Mouse (Mus musculus) kidney, adult 18-20 months (tissue): ENCODE measurements around the gene Jarid2.

ENCODE experiments used
- DNase-seq: peaks from one replicate; pipeline ENCODE4 v3.0.0; 2021

Gene Jarid2

GRCm38 (mm10) chr13:44852024-44852423, 122.8 kb downstream of the Jarid2 start:
- DNase-seq = no peak

GRCm38 (mm10) chr13:44865566-44865965, 136.3 kb downstream of the Jarid2 start:
- no peak for DNase-seq

- DNase-seq = peak; percentile 21
Measured at GRCm38 (mm10) chr13:44868037-44868650, 138.9 kb downstream of the Jarid2 start.

- DNase-seq = peak; percentile 99
Measured at GRCm38 (mm10) chr13:44869418-44870119, 140.3 kb downstream of the Jarid2 start.

- no peak for DNase-seq
Measured at GRCm38 (mm10) chr13:44876799-44877198, 147.5 kb downstream of the Jarid2 start.

GRCm38 (mm10) chr13:44881001-44881400, 151.7 kb downstream of the Jarid2 start:
- no peak for DNase-seq

- no peak for DNase-seq
Measured at GRCm38 (mm10) chr13:44886221-44886620, 156.9 kb downstream of the Jarid2 start.

- DNase-seq = no peak
Measured at GRCm38 (mm10) chr13:44890612-44891011, 161.3 kb downstream of the Jarid2 start.

GRCm38 (mm10) chr13:44891813-44892730, 162.8 kb downstream of the Jarid2 start:
- no peak for DNase-seq

- no peak for DNase-seq
Measured at GRCm38 (mm10) chr13:44896211-44896610, 166.9 kb downstream of the Jarid2 start.

GRCm38 (mm10) chr13:44902299-44902698, 173.0 kb downstream of the Jarid2 start:
- DNase-seq = no peak

- DNase-seq = no peak
Measured at GRCm38 (mm10) chr13:44903416-44903815, 174.1 kb downstream of the Jarid2 start.

- DNase-seq = no peak
Measured at GRCm38 (mm10) chr13:44904271-44904670, 175.0 kb downstream of the Jarid2 start.

GRCm38 (mm10) chr13:44906141-44906540, 176.9 kb downstream of the Jarid2 start:
- DNase-seq = peak; percentile 66

GRCm38 (mm10) chr13:44907702-44908101, 178.4 kb downstream of the Jarid2 start:
- DNase-seq = peak; percentile 79

- no peak for DNase-seq
Measured at GRCm38 (mm10) chr13:44908790-44909189, 179.5 kb downstream of the Jarid2 start.

- peak; percentile 68 for DNase-seq
Measured at GRCm38 (mm10) chr13:44912851-44913250, 183.6 kb downstream of the Jarid2 start.

- peak; percentile 46 for DNase-seq
Measured at GRCm38 (mm10) chr13:44913560-44913959, 184.3 kb downstream of the Jarid2 start.

GRCm38 (mm10) chr13:44915382-44915781, 186.1 kb downstream of the Jarid2 start:
- DNase-seq = no peak

- DNase-seq = no peak
Measured at GRCm38 (mm10) chr13:44915945-44916344, 186.7 kb downstream of the Jarid2 start.

GRCm38 (mm10) chr13:44917202-44917601, 187.9 kb downstream of the Jarid2 start:
- no peak for DNase-seq

- no peak for DNase-seq
Measured at GRCm38 (mm10) chr13:44918269-44918668, 189.0 kb downstream of the Jarid2 start.

GRCm38 (mm10) chr13:44921095-44921494, 191.8 kb downstream of the Jarid2 start:
- no peak for DNase-seq
